Mouse (Mus musculus) liver, adult 2 months (tissue): ENCODE measurements around the gene G430095P16Rik. TPM values are rescaled to one million over a fixed set of nuclear protein-coding genes. Genes with fewer than 3 reads are reported as not detected.

ENCODE experiments used
- DNase-seq: peaks from one replicate; pipeline ENCODE4 v3.0.0-alpha.2; 2011; ENCODE audit warnings: low read depth, low spot score; ENCODE audit errors: extremely low read depth
- H3K27ac ChIP-seq: fragments of 200-500 bp; replicated peaks from 2 replicates; pipeline ENCODE4 v1.5.1; 2012; ENCODE audit warnings: low read depth, mild to moderate bottlenecking, control low read depth, inconsistent platforms, low read length; ENCODE audit not compliant: insufficient read depth
- H3K27me3 ChIP-seq: fragments of 200-500 bp; 2 replicates; pipeline ENCODE4 v1.6.1; 2012; ENCODE audit warnings: mild to moderate bottlenecking, moderate library complexity, low read length, inconsistent platforms; ENCODE audit not compliant: control insufficient read depth, insufficient read depth
- H3K36me3 ChIP-seq: fragments of 200-500 bp; 2 replicates; pipeline ENCODE4 v1.6.1; 2012; ENCODE audit warnings: low read length, inconsistent platforms; ENCODE audit not compliant: control insufficient read depth, insufficient read depth
- H3K4me1 ChIP-seq: fragments of 200-500 bp; 2 replicates; pipeline ENCODE4 v1.6.1; 2011; ENCODE audit warnings: low read length; ENCODE audit not compliant: control insufficient read depth, insufficient read depth
- H3K4me3 ChIP-seq: fragments of 200-500 bp; 2 replicates; pipeline ENCODE4 v1.5.1; 2011; ENCODE audit warnings: low read depth, mild to moderate bottlenecking, control low read depth, low read length, moderate library complexity; ENCODE audit not compliant: insufficient read depth
- H3K79me2 ChIP-seq: fragments of 200-500 bp; 2 replicates; pipeline ENCODE4 v1.6.1; 2012; ENCODE audit warnings: inconsistent platforms, mild to moderate bottlenecking, low read length, moderate library complexity; ENCODE audit not compliant: control insufficient read depth, insufficient read depth
- H3K9ac ChIP-seq: fragments of 200-500 bp; 2 replicates; pipeline ENCODE4 v1.6.1; 2012; ENCODE audit warnings: low read depth, mild to moderate bottlenecking, control low read depth, inconsistent platforms, low read length
- CTCF ChIP-seq: fragments of 200-500 bp; IDR thresholded peaks from 2 replicates; pipeline ENCODE4 v1.5.1; 2011; ENCODE audit warnings: low read depth, low read length, control low read depth
- POLR2A ChIP-seq: fragments of 200-500 bp; IDR thresholded peaks from 2 replicates; pipeline ENCODE4 v1.6.1; 2011; ENCODE audit warnings: low read length, control low read depth; ENCODE audit not compliant: insufficient read depth; ENCODE audit errors: extremely low read depth
- WGBS: fragments of 180-500 bp; shearing (Covaris S2); methylation state at CpG from one replicate; pipeline ENCODE4 v1.1.7; 2018; 5-methylcytosine and 5-hydroxymethylcytosine counted together
- polyA plus RNA-seq: library from polyadenylated mRNA; depleted of rRNA; stranded (reverse); fragments of >200 nt; gene quantifications from 2 replicates; pipeline ENCODE4 v1.2.3, GENCODE M21; 2012
- total RNA-seq: library from RNA; depleted of rRNA; stranded (reverse); fragments of >200 nt; gene quantifications from 2 replicates; pipeline ENCODE4 v1.2.3, GENCODE M21; 2014

The G430095P16Rik gene
- total and polyA plus RNA-seq, 2 experiments: not detected

GRCm38 (mm10) chr8:84704356-84704755 is 18.5 kb upstream of the G430095P16Rik start:
- TF ChIP-seq CTCF: peak; percentile 81
- TF ChIP-seq POLR2A: no peak
- H3K9ac ChIP-seq: no peak overlapping the region
- no peak overlapping the region for H3K27ac ChIP-seq
- H3K4me1 ChIP-seq: peaks cover 17% of the 10 kb centered on the region; the same call in 1 of the 2 replicates
- H3K4me3 ChIP-seq: no peak overlapping the region
- 22% methylated on average over 16 of the region's 16 CpGs for whole genome bisulfite sequencing
- H3K27me3 ChIP-seq: no peaks in the 10 kb centered on the region
- DNase-seq: no peak
- H3K36me3 ChIP-seq: no peaks in the 10 kb centered on the region
- H3K79me2 ChIP-seq: peaks cover 3% of the 10 kb centered on the region; the same call in 1 of the 2 replicates

- Histone ChIP-seq H3K9ac (peak overlapping the region; percentile 81), H3K36me3 (no peaks in the 10 kb centered on the region), H3K4me3 (peak overlapping the region; percentile 62), H3K27me3 (no peaks in the 10 kb centered on the region), H3K27ac (no peak overlapping the region), H3K79me2 (peaks cover 3% of the 10 kb centered on the region; the same call in 1 of the 2 replicates), H3K4me1 (peaks cover 18% of the 10 kb centered on the region; the same call in 1 of the 2 replicates)
- TF ChIP-seq POLR2A: no peak
- no peak for DNase-seq
- 12% methylated on average over 60 of the region's 61 CpGs for WGBS
Measured at GRCm38 (mm10) chr8:84704867-84705831, 17.7 kb upstream of the G430095P16Rik start.

GRCm38 (mm10) chr8:84705960-84706359 is 16.8 kb upstream of the G430095P16Rik start:
- Histone ChIP-seq H3K36me3 (no peaks in the 10 kb centered on the region), H3K27ac (peak overlapping the region; percentile 96; the same call in 1 of the 2 replicates), H3K27me3 (no peaks in the 10 kb centered on the region), H3K9ac (peak overlapping the region; percentile 81), H3K4me1 (peaks cover 21% of the 10 kb centered on the region), H3K4me3 (peak overlapping the region; percentile 71), H3K79me2 (peaks cover 3% of the 10 kb centered on the region; the same call in 1 of the 2 replicates)
- TF ChIP-seq POLR2A: no peak
- TF ChIP-seq CTCF: no peak
- DNase-seq: no peak
- 14% methylated on average over 12 of the region's 12 CpGs for WGBS

GRCm38 (mm10) chr8:84706610-84707266 is 16.1 kb upstream of the G430095P16Rik start:
- Histone ChIP-seq H3K4me1 (peaks cover 27% of the 10 kb centered on the region), H3K4me3 (peak overlapping the region; percentile 71), H3K36me3 (no peaks in the 10 kb centered on the region), H3K27me3 (no peaks in the 10 kb centered on the region), H3K9ac (peak overlapping the region; percentile 89), H3K79me2 (peaks cover 3% of the 10 kb centered on the region; the same call in 1 of the 2 replicates), H3K27ac (peak overlapping the region; percentile 96)
- TF ChIP-seq CTCF (no peak), POLR2A (peak; percentile 56; the same call in 1 of the 2 replicates)
- DNase-seq: peak; percentile 82
- WGBS: 16% methylated on average over 45 of the region's 45 CpGs

- TF ChIP-seq CTCF (no peak), POLR2A (0 out of 2 replicates have a peak, but pooled peaks have one; percentile 20)
- Histone ChIP-seq H3K36me3 (no peaks in the 10 kb centered on the region), H3K4me1 (peaks cover 30% of the 10 kb centered on the region), H3K79me2 (peaks cover 3% of the 10 kb centered on the region; the same call in 1 of the 2 replicates), H3K27ac (peak overlapping the region; percentile 97), H3K4me3 (peak overlapping the region; percentile 71), H3K9ac (peak overlapping the region; percentile 89), H3K27me3 (no peaks in the 10 kb centered on the region)
- 17% methylated on average over 22 of the region's 22 CpGs for WGBS
- peak; percentile 91 for DNase-seq
Measured at GRCm38 (mm10) chr8:84707267-84707883, 15.4 kb upstream of the G430095P16Rik start.
